Mouse (Mus musculus) ES-E14 (cell line): Measurements from ENCODE around the gene Mdm2. TPM values are rescaled to one million over a fixed set of nuclear protein-coding genes. Genes with fewer than 3 reads are reported as not detected.

ENCODE experiments used
- DNase-seq: peaks from one replicate; pipeline ENCODE4 v3.0.0-alpha.2; 2013; ENCODE audit warnings: low read depth, low spot score
- H3K27ac ChIP-seq: 2 replicates; pipeline ENCODE4 v1.5.1; 2012; ENCODE audit warnings: low read depth, mild to moderate bottlenecking, low read length, moderate library complexity, mixed read lengths; ENCODE audit not compliant: poor library complexity, insufficient read depth, severe bottlenecking
- H3K36me3 ChIP-seq: 2 replicates; pipeline ENCODE4 v1.6.1; 2012; ENCODE audit warnings: mild to moderate bottlenecking, low read length, moderate library complexity, mixed read lengths; ENCODE audit not compliant: control insufficient read depth, poor library complexity, insufficient read depth, severe bottlenecking
- H3K4me1 ChIP-seq, 2 experiments: fragments of 150-350 bp in 1 of 2; sonication (generic) in 1 of 2; 2 replicates each; pipeline ENCODE4 v1.6.1; 2012; ENCODE audit warnings: low read length in 2 of 2, mild to moderate bottlenecking in 1 of 2, mixed read lengths in 1 of 2; ENCODE audit not compliant: control insufficient read depth in 2 of 2, insufficient read depth in 2 of 2, poor library complexity in 1 of 2
- H3K4me3 ChIP-seq, 2 experiments: fragments of 150-350 bp in 1 of 2; sonication (generic) in 1 of 2; 2 replicates each; pipeline ENCODE4 v1.5.1; 2012; ENCODE audit warnings: low read length in 2 of 2, low read depth in 1 of 2, mild to moderate bottlenecking in 1 of 2, mixed read lengths in 1 of 2; ENCODE audit not compliant: insufficient read depth in 1 of 2, poor library complexity in 1 of 2, severe bottlenecking in 1 of 2
- H3K9ac ChIP-seq: 2 replicates; pipeline ENCODE4 v1.6.1; 2012; ENCODE audit warnings: low read depth, mild to moderate bottlenecking, low read length, mixed read lengths; ENCODE audit not compliant: poor library complexity, insufficient read depth, severe bottlenecking
- H3K9me3 ChIP-seq: fragments of 150-350 bp; sonication (generic); 2 replicates; pipeline ENCODE4 v1.6.1; 2012; ENCODE audit warnings: low read depth, mild to moderate bottlenecking, low read length; ENCODE audit not compliant: control insufficient read depth, insufficient read depth
- CHD2 ChIP-seq: IDR thresholded peaks from 2 replicates; pipeline ENCODE4 v1.6.1; 2014; ENCODE audit warnings: mild to moderate bottlenecking, low read depth, low read length, inconsistent platforms
- HCFC1 ChIP-seq: IDR thresholded peaks from 2 replicates; pipeline ENCODE4 v1.6.1; 2012; ENCODE audit warnings: low read length, inconsistent platforms, borderline replicate concordance; ENCODE audit not compliant: insufficient read depth
- MAFK ChIP-seq: IDR thresholded peaks from 2 replicates; pipeline ENCODE4 v1.6.1; 2014; ENCODE audit warnings: mild to moderate bottlenecking, low read depth, low read length, inconsistent platforms; ENCODE audit not compliant: insufficient read depth
- ZC3H11A ChIP-seq: IDR thresholded peaks from 2 replicates; pipeline ENCODE4 v1.6.1; 2012; ENCODE audit warnings: low read depth, mild to moderate bottlenecking, inconsistent platforms, low read length, borderline replicate concordance
- ZNF384 ChIP-seq: IDR thresholded peaks from 2 replicates; pipeline ENCODE4 v1.6.1; 2012; ENCODE audit warnings: low read depth, low read length, inconsistent platforms
- in situ Hi-C, 2 experiments: fragments of 600-800 bp; cut with MboI; formaldehyde crosslinking; loops; one replicate each; pipeline ENCODE4 v1.15.1; 2025; ENCODE audit warnings: low sequenced_read_pairs in 2 of 2, inconsistent platforms in 1 of 2; ENCODE audit not compliant: unreplicated experiment in 2 of 2
- total RNA-seq: library from RNA; depleted of rRNA; stranded (reverse); fragments of 300-350 nt; gene quantifications from 2 replicates; pipeline ENCODE4 v1.2.3, GENCODE M21; 2012

The Mdm2 gene
- total RNA-seq, 1 experiment: 178 TPM

GRCm38 (mm10) chr10:117667663-117668507 lies 42.7 kb downstream of the Mdm2 start:
- Histone ChIP-seq H3K9ac (no peak overlapping the region), H3K9me3 (no peaks in the 10 kb centered on the region), H3K36me3 (no peaks in the 10 kb centered on the region), H3K27ac (no peak overlapping the region), H3K4me3 (no peak overlapping the region), H3K4me1 (peaks cover 2 to 7% of the 10 kb centered on the region in 2 experiments; a peak in 2 of 4 replicates)
- TF ChIP-seq ZNF384 (no peak), ZC3H11A (no peak), CHD2 (no peak), HCFC1 (no peak), MAFK (no peak)
- no peak for DNase-seq
- in situ Hi-C loops: no loop called here

DNA sequence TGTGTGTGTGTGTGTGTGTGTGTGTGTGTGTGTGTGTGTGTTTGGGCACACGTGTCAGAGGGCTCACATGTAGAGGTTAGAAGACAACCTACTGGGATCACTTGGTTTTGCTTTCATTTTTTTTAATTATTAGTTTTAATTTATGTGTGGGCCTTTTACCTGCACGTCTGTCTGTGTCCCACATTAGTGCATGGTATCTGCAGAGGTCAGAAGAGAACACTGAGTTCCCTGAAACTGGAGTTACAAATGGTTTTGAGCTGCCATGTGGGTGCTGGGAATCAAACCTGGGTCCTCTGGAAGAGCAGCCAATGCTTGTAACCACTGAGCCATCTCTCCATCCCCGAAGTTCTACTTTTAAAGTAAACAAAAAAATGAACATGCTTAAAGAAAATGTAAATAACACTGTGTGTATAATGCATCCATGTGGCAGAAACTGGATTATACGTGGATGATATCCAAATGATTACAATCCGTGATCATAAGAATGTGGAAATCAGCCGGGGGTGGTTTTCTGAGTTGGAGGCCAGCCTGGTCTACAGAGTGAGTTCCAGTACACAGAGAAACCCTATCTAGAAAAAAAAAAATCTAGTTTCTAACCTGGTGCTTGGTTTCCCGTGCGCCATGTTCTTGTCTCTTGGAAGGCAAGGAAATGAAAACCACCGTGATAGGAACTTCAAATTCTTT lies 43.5 kb downstream of the Mdm2 start:
- H3K9me3 ChIP-seq: no peaks in the 10 kb centered on the region
- peaks cover 6 to 8% of the 10 kb centered on the region in 2 experiments; a peak in 3 of 4 replicates for H3K4me1 ChIP-seq
- H3K27ac ChIP-seq: no peak overlapping the region
- DNase-seq: no peak
- H3K9ac ChIP-seq: no peak overlapping the region
- H3K4me3 ChIP-seq: no peak overlapping the region
- in situ Hi-C loops: no loop called here
- H3K36me3 ChIP-seq: no peaks in the 10 kb centered on the region
- no peak for TF ChIP-seq ZNF384
- TF ChIP-seq MAFK: no peak
- no peak for TF ChIP-seq HCFC1
- no peak for TF ChIP-seq ZC3H11A

DNA sequence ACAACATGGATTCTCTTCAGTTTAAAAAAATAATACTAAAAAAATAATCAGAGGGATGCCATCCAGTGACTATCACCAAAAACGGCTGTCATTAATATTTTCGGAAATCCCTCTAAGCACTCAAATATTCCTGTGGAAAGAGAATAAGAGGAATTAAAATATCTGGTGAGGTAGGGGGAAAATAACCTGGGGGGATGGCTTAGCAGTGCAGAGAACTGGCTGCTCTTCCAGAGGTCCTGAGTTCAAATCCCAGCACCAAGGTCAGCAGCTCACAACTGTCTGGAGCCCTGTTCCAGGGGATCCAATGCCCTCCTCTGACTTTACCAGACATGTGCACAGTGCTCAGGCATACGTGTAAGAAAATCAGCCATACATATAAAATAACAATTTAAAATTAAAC lies 44.2 kb downstream of the Mdm2 start:
- Histone ChIP-seq H3K9ac (no peak overlapping the region), H3K9me3 (no peaks in the 10 kb centered on the region), H3K36me3 (no peaks in the 10 kb centered on the region), H3K27ac (no peak overlapping the region), H3K4me1 (peaks cover 6 to 8% of the 10 kb centered on the region in 2 experiments; a peak in 3 of 4 replicates), H3K4me3 (no peak overlapping the region)
- TF ChIP-seq ZNF384 (no peak), MAFK (no peak), ZC3H11A (no peak), HCFC1 (no peak), CHD2 (no peak)
- no peak for DNase-seq
- in situ Hi-C loops: no loop called here

- TF ChIP-seq CHD2 (no peak), HCFC1 (no peak), ZC3H11A (no peak), ZNF384 (no peak), MAFK (no peak)
- Histone ChIP-seq H3K9ac (no peak overlapping the region), H3K4me1 (peaks cover 6 to 8% of the 10 kb centered on the region in 2 experiments; a peak in 3 of 4 replicates), H3K4me3 (no peak overlapping the region), H3K27ac (no peak overlapping the region; the same call in 1 of the 2 replicates), H3K36me3 (no peaks in the 10 kb centered on the region), H3K9me3 (no peaks in the 10 kb centered on the region)
- no peak for DNase-seq
- in situ Hi-C loops: no loop called here
These were observed 44.9 kb downstream of the Mdm2 start for GRCm38 (mm10) chr10:117665376-117666275.
